Mouse (Mus musculus): ENCODE results near the gene Slc4a11. TPM values are rescaled to one million over a fixed set of nuclear protein-coding genes. Genes with fewer than 3 reads are reported as not detected.

Gene Slc4a11
- polyA plus RNA-seq, 1 experiment from 2014 or later: 2.4 TPM

GRCm38 (mm10) chr2:130639276-130639675, 58.0 kb downstream of the Slc4a11 start:
- no peak overlapping the region for H3K9ac ChIP-seq (replicated peaks; ENCODE audit: low read length)
- H3K27ac ChIP-seq (ENCODE audit: low read length): peak overlapping the region; percentile 92

GRCm38 (mm10) chr2:130638101-130638611, 59.2 kb downstream of the Slc4a11 start:
- Histone ChIP-seq H3K4me3 (ENCODE audit: low read length) (peak overlapping the region; percentile 36), H3K9me3 (ENCODE audit: low read length) (no peaks in the 10 kb centered on the region), H3K27ac (ENCODE audit: low read length) (peak overlapping the region; percentile 92), H3K4me1 (ENCODE audit: insufficient read depth, low read length) (peaks cover 48% of the 10 kb centered on the region), H3K36me3 (ENCODE audit: insufficient read depth, low read length) (no peaks in the 10 kb centered on the region), H3K9ac (replicated peaks; ENCODE audit: low read length) (peak overlapping the region; percentile 63), H3K27me3 (ENCODE audit: insufficient read depth, low read length) (peaks cover 21% of the 10 kb centered on the region), H3K4me2 (replicated peaks; ENCODE audit: low read depth, low read length) (peak overlapping the region; percentile 35)
- 20% methylated on average over 16 of the region's 16 CpGs for WGBS
- peak; percentile 41 for ATAC-seq (ENCODE audit: low FRiP score, low TSS enrichment)

More at GRCm38 (mm10) chr2:130639276-130639675, 58.0 kb downstream of the Slc4a11 start:
- Histone ChIP-seq H3K4me3 (ENCODE audit: low read length) (no peak overlapping the region), H3K36me3 (ENCODE audit: insufficient read depth, low read length) (no peaks in the 10 kb centered on the region), H3K27me3 (ENCODE audit: insufficient read depth, low read length) (peaks cover 14% of the 10 kb centered on the region), H3K4me1 (ENCODE audit: insufficient read depth, low read length) (peaks cover 43% of the 10 kb centered on the region), H3K9me3 (ENCODE audit: low read length) (no peaks in the 10 kb centered on the region), H3K4me2 (replicated peaks; ENCODE audit: low read depth, low read length) (no peak overlapping the region)
- ATAC-seq (ENCODE audit: low FRiP score, low TSS enrichment): no peak
- 84% methylated on average over 6 of the region's 6 CpGs for WGBS

GRCm38 (mm10) chr2:130635847-130636246, 61.5 kb downstream of the Slc4a11 start:
- 0 out of 2 replicates have a peak, but pooled peaks have one; percentile 21 for ATAC-seq (ENCODE audit: low FRiP score, low TSS enrichment)
- H3K4me2 ChIP-seq (replicated peaks; ENCODE audit: low read depth, low read length): peak overlapping the region; percentile 59
- H3K27me3 ChIP-seq (ENCODE audit: insufficient read depth, low read length): peaks cover 21% of the 10 kb centered on the region
- peaks cover 41% of the 10 kb centered on the region for H3K4me1 ChIP-seq (ENCODE audit: insufficient read depth, low read length)
- H3K9ac ChIP-seq (replicated peaks; ENCODE audit: low read length): peak overlapping the region; percentile 42; the same call in 1 of the 2 replicates
- H3K9me3 ChIP-seq (ENCODE audit: low read length): no peaks in the 10 kb centered on the region
- 23% methylated on average over 21 of the region's 21 CpGs for WGBS
- no peaks in the 10 kb centered on the region for H3K36me3 ChIP-seq (ENCODE audit: insufficient read depth, low read length)
- peak overlapping the region; percentile 33 for H3K4me3 ChIP-seq (ENCODE audit: low read length)
- H3K27ac ChIP-seq (ENCODE audit: low read length): no peak overlapping the region

DNA sequence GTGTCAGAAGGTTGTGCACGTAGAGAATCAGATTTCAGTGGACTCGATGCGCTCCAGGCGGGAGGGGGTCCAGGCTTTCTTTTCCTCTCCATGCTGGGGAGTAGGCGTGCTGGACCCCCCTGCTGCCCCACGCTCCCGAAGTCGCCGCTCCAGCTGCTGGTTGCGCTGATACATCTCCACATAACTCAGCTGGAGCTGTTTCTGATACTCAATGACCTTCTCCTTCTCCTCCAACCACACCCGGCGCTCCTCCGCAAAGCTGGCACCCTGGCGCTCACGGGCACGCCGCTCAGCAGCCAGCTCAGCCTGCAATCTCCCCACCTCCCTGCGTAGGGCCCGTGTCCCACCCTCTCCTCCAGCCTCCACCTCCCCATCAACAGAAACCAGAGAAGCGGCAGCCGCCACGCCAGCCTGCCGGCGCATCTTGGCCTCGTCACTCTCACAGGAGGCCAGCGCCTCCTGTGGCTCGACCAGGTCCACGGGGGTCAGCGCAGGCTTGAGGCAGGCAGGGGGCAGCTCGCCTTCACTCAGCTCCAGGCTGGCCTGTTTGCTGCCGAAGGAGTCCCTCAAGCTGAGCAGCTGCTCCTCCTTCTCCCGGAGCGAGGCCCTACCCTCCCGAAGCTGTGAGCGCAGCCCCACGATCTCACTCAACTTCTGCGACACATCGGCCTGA, 62.4 kb downstream of the Slc4a11 start:
- Histone ChIP-seq H3K4me3 (ENCODE audit: low read length) (peak overlapping the region; percentile 33), H3K9me3 (ENCODE audit: low read length) (no peaks in the 10 kb centered on the region), H3K36me3 (ENCODE audit: insufficient read depth, low read length) (no peaks in the 10 kb centered on the region), H3K27me3 (ENCODE audit: insufficient read depth, low read length) (peaks cover 21% of the 10 kb centered on the region), H3K4me1 (ENCODE audit: insufficient read depth, low read length) (peaks cover 41% of the 10 kb centered on the region), H3K4me2 (replicated peaks; ENCODE audit: low read depth, low read length) (peak overlapping the region; percentile 59), H3K9ac (replicated peaks; ENCODE audit: low read length) (peak overlapping the region; percentile 42), H3K27ac (ENCODE audit: low read length) (no peak overlapping the region)
- 5% methylated on average over 38 of the region's 38 CpGs for WGBS
- peak; percentile 44; the same call in 1 of the 2 replicates for ATAC-seq (ENCODE audit: low FRiP score, low TSS enrichment)

Other genes with a start within 250 kb of the Slc4a11 start
- 91.6 and 92.0 TPM in 2 replicates for gene Ptpra, start 247.2 kb downstream of the Slc4a11 start, polyA plus RNA-seq (2015; fragmentation: Nextera tagmentation; extraction: Ambion mirVana)
- 98.5 and 104 TPM in 2 replicates for gene Mrps26, start 133.8 kb downstream of the Slc4a11 start, polyA plus RNA-seq (2015; fragmentation: Nextera tagmentation; extraction: Ambion mirVana)
- 0.32 TPM in 1 of 2 replicates, not detected in the other for gene Oxt, start 121.3 kb downstream of the Slc4a11 start, polyA plus RNA-seq (2015; fragmentation: Nextera tagmentation; extraction: Ambion mirVana)
- not detected in 2 replicates for gene Avp, start 115.0 kb downstream of the Slc4a11 start, polyA plus RNA-seq (2015; fragmentation: Nextera tagmentation; extraction: Ambion mirVana)
- gene Fastkd5, start 67.5 kb downstream of the Slc4a11 start, polyA plus RNA-seq (2015; fragmentation: Nextera tagmentation; extraction: Ambion mirVana): 16.4 and 19.8 TPM in 2 replicates
- 14.3 and 16.0 TPM in 2 replicates for gene Ubox5, start 67.5 kb downstream of the Slc4a11 start, polyA plus RNA-seq (2015; fragmentation: Nextera tagmentation; extraction: Ambion mirVana)
- gene Lzts3, start 54.7 kb downstream of the Slc4a11 start, polyA plus RNA-seq (2015; fragmentation: Nextera tagmentation; extraction: Ambion mirVana): 15.7 and 17.7 TPM in 2 replicates
- gene Ddrgk1, start 32.9 kb downstream of the Slc4a11 start, polyA plus RNA-seq (2015; fragmentation: Nextera tagmentation; extraction: Ambion mirVana): 67.9 and 79.4 TPM in 2 replicates
- gene Itpa, start 29.9 kb downstream of the Slc4a11 start, polyA plus RNA-seq (2015; fragmentation: Nextera tagmentation; extraction: Ambion mirVana): 108 and 116 TPM in 2 replicates
- gene 4930402H24Rik, start 208.9 kb upstream of the Slc4a11 start, polyA plus RNA-seq (2015; fragmentation: Nextera tagmentation; extraction: Ambion mirVana): 35.8 and 42.0 TPM in 2 replicates
- 6.3 and 7.6 TPM in 2 replicates for gene Atrn, start 209.0 kb upstream of the Slc4a11 start, polyA plus RNA-seq (2015; fragmentation: Nextera tagmentation; extraction: Ambion mirVana)